Mouse (Mus musculus): Measurements from ENCODE around the gene Zfp423. TPM values are rescaled to one million over a fixed set of nuclear protein-coding genes. Genes with fewer than 3 reads are reported as not detected.

The Zfp423 gene
- 35.0 and 36.6 TPM in 2 replicates for polyA plus RNA-seq (2016; fragmentation: Nextera tagmentation; extraction: Ambion mirVana)

DNA sequence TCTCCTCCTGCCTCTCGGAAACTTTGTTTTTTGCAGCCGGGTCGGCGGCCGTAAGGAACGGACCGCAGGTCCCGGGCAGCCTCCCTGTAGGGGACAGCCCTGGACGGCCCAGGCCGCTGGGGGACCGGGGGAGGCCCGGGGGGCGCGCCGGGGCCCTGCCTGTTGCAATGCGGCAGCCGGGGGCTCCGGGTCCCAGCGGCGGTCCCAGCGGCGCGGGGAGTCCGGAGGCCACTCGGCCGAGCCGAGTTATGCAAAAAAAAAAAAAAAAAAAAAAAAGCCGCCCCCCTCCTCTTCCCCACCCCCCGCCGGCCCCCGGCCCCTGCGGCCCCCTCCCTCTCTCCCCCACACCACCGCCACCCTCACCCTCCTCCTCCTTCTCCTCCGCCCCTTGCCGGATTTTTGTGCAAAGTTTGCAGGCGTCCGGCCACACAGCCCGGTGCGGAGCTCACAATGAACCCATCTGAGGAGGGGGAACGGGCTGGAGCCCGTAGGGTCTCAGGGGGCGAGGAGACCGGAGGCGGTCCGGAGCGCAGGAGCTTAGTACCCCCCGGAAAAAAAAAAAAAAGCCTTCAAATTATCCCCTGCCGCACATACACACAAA is at the start of gene Zfp423:
Gene Zfp423 (minus strand): TSS at position 276 of the 601 bp plus-strand sequence.
- Histone ChIP-seq H3K4me1 (peaks cover 66% of the 10 kb centered on the region), H3K4me2 (peak within 1 kb of the TSS; percentile 93), H3K36me3 (replicated peaks) (no peaks in the 10 kb centered on the region), H3K4me3 (replicated peaks) (peak within 1 kb of the TSS; percentile 70), H3K9ac (peak within 1 kb of the TSS; percentile 93), H3K9me3 (no peaks in the 10 kb centered on the region), H3K27me3 (peaks cover 31% of the 10 kb centered on the region), H3K27ac (peak within 1 kb of the TSS; percentile 98)
- 0% methylated on average over 41 of the region's 48 CpGs for WGBS
- ATAC-seq (ENCODE audit: low FRiP score) = peak; percentile 21

- Histone ChIP-seq H3K27ac (no peak overlapping the region), H3K9me3 (no peaks in the 10 kb centered on the region), H3K36me3 (replicated peaks) (no peaks in the 10 kb centered on the region), H3K4me2 (no peak overlapping the region), H3K4me3 (replicated peaks) (no peak overlapping the region), H3K27me3 (no peaks in the 10 kb centered on the region), H3K9ac (no peak overlapping the region), H3K4me1 (no peaks in the 10 kb centered on the region)
- ATAC-seq (ENCODE audit: low FRiP score) = no peak
- WGBS = 84% methylated on average over 5 of the region's 5 CpGs
Measured at GRCm38 (mm10) chr8:88006811-88007210, 47.4 kb upstream of the Zfp423 start.

DNA sequence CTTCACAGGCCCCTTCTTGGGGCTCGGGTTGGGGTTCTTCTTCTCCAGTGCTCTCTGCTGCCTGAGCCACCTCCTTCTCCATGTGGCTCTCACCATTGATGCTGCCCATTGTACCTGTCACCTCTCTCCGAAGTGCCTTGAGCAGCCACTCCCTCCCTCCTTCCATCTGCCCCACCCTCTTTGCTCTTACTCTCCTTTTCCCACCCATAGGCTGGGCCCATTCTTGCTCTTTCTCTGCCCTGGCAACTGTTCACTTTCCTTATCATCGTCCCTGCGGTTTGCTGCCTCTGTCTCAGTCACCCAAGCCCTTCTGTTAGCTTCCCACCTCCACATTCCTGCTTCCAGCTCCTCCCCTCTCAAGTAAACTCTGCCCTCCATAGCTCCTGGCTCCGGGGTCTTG is 25.4 kb upstream of the Zfp423 start:
- Histone ChIP-seq H3K27ac (no peak overlapping the region), H3K4me3 (replicated peaks) (no peak overlapping the region), H3K27me3 (no peaks in the 10 kb centered on the region), H3K36me3 (replicated peaks) (no peaks in the 10 kb centered on the region), H3K9me3 (no peaks in the 10 kb centered on the region), H3K4me2 (no peak overlapping the region), H3K9ac (no peak overlapping the region), H3K4me1 (0 out of 2 replicates have a peak, but pooled peaks cover 2% of the 10 kb centered on the region)
- WGBS = 56% methylated on average over 5 of the region's 5 CpGs
- no peak for ATAC-seq (ENCODE audit: low FRiP score)

DNA sequence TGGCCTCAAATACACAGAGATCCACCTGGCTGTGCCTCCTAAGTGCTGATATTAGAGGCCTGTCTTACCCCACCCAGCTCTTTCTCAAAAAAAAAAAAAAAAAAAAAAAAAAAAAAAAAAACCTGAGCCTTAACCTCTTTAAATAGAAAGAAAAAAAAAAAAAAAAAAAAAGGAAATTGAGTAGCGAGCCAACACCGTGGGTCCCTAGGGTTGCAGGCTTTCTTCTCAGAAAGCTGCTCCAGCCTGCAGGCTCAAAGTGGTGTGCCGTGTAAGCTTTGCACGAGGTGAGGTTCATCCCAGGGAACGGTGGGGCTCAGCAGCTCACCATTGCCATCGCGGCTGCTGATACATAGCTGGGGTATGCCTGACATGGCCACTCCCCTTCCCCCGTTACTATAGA is 24.6 kb upstream of the Zfp423 start:
- WGBS = 49% methylated on average over 8 of the region's 8 CpGs
- no peaks in the 10 kb centered on the region for H3K9me3 ChIP-seq
- H3K27me3 ChIP-seq = no peaks in the 10 kb centered on the region
- no peaks in the 10 kb centered on the region for H3K36me3 ChIP-seq (replicated peaks)
- no peak overlapping the region for H3K4me2 ChIP-seq
- H3K27ac ChIP-seq = no peak overlapping the region
- H3K4me3 ChIP-seq (replicated peaks) = no peak overlapping the region
- H3K9ac ChIP-seq = no peak overlapping the region
- H3K4me1 ChIP-seq = 0 out of 2 replicates have a peak, but pooled peaks cover 2% of the 10 kb centered on the region
- ATAC-seq (ENCODE audit: low FRiP score) = no peak

- WGBS = 93% methylated on average over 4 of the region's 4 CpGs
- H3K9me3 ChIP-seq = no peaks in the 10 kb centered on the region
- no peak overlapping the region for H3K9ac ChIP-seq
- H3K27me3 ChIP-seq = no peaks in the 10 kb centered on the region
- no peak for ATAC-seq (ENCODE audit: low FRiP score)
- H3K27ac ChIP-seq = no peak overlapping the region
- no peak overlapping the region for H3K4me3 ChIP-seq (replicated peaks)
- 0 out of 2 replicates have a peak, but pooled peaks cover 2% of the 10 kb centered on the region for H3K4me1 ChIP-seq
- H3K4me2 ChIP-seq = no peak overlapping the region
- no peaks in the 10 kb centered on the region for H3K36me3 ChIP-seq (replicated peaks)
Measured at GRCm38 (mm10) chr8:87982936-87983335, 23.5 kb upstream of the Zfp423 start.

GRCm38 (mm10) chr8:87975466-87975809 is 16.0 kb upstream of the Zfp423 start:
- no peak for ATAC-seq (ENCODE audit: low FRiP score)
- Histone ChIP-seq H3K36me3 (replicated peaks) (no peaks in the 10 kb centered on the region), H3K27me3 (peaks cover 27% of the 10 kb centered on the region), H3K4me3 (replicated peaks) (no peak overlapping the region), H3K4me1 (peaks cover 20% of the 10 kb centered on the region), H3K4me2 (no peak overlapping the region), H3K9ac (no peak overlapping the region), H3K9me3 (no peaks in the 10 kb centered on the region), H3K27ac (0 out of 2 replicates have a peak overlapping the region, but pooled peaks have one; percentile 36)
- 18% methylated on average over 1 of the region's 1 CpGs for WGBS

GRCm38 (mm10) chr8:87974759-87975465 is 15.5 kb upstream of the Zfp423 start:
- peaks cover 27% of the 10 kb centered on the region for H3K27me3 ChIP-seq
- H3K27ac ChIP-seq = peak overlapping the region; percentile 36; the same call in 1 of the 2 replicates
- no peaks in the 10 kb centered on the region for H3K36me3 ChIP-seq (replicated peaks)
- peak overlapping the region; percentile 44; the same call in 1 of the 2 replicates for H3K9ac ChIP-seq
- H3K4me1 ChIP-seq = peaks cover 20% of the 10 kb centered on the region
- H3K4me2 ChIP-seq = peak overlapping the region; percentile 57
- WGBS = 3% methylated on average over 24 of the region's 24 CpGs
- H3K4me3 ChIP-seq (replicated peaks) = peak overlapping the region; percentile 26
- no peaks in the 10 kb centered on the region for H3K9me3 ChIP-seq
- ATAC-seq (ENCODE audit: low FRiP score) = no peak

GRCm38 (mm10) chr8:87974122-87974758 is 14.8 kb upstream of the Zfp423 start:
- no peaks in the 10 kb centered on the region for H3K36me3 ChIP-seq (replicated peaks)
- 8% methylated on average over 21 of the region's 21 CpGs for WGBS
- H3K4me3 ChIP-seq (replicated peaks) = peak overlapping the region; percentile 26
- H3K9me3 ChIP-seq = no peaks in the 10 kb centered on the region
- peak overlapping the region; percentile 57 for H3K4me2 ChIP-seq
- no peak for ATAC-seq (ENCODE audit: low FRiP score)
- H3K27ac ChIP-seq = no peak overlapping the region; the same call in 1 of the 2 replicates
- peak overlapping the region; percentile 44; the same call in 1 of the 2 replicates for H3K9ac ChIP-seq
- H3K4me1 ChIP-seq = peaks cover 21% of the 10 kb centered on the region
- H3K27me3 ChIP-seq = peaks cover 28% of the 10 kb centered on the region

- Histone ChIP-seq H3K9me3 (no peaks in the 10 kb centered on the region), H3K27me3 (peaks cover 16% of the 10 kb centered on the region), H3K9ac (no peak overlapping the region), H3K27ac (0 out of 2 replicates have a peak overlapping the region, but pooled peaks have one; percentile 53), H3K4me2 (no peak overlapping the region), H3K36me3 (replicated peaks) (no peaks in the 10 kb centered on the region), H3K4me3 (replicated peaks) (no peak overlapping the region), H3K4me1 (peaks cover 32% of the 10 kb centered on the region)
- WGBS = 18% methylated on average over 8 of the region's 8 CpGs
- no peak for ATAC-seq (ENCODE audit: low FRiP score)
Measured at GRCm38 (mm10) chr8:87967866-87968620, 8.6 kb upstream of the Zfp423 start.

DNA sequence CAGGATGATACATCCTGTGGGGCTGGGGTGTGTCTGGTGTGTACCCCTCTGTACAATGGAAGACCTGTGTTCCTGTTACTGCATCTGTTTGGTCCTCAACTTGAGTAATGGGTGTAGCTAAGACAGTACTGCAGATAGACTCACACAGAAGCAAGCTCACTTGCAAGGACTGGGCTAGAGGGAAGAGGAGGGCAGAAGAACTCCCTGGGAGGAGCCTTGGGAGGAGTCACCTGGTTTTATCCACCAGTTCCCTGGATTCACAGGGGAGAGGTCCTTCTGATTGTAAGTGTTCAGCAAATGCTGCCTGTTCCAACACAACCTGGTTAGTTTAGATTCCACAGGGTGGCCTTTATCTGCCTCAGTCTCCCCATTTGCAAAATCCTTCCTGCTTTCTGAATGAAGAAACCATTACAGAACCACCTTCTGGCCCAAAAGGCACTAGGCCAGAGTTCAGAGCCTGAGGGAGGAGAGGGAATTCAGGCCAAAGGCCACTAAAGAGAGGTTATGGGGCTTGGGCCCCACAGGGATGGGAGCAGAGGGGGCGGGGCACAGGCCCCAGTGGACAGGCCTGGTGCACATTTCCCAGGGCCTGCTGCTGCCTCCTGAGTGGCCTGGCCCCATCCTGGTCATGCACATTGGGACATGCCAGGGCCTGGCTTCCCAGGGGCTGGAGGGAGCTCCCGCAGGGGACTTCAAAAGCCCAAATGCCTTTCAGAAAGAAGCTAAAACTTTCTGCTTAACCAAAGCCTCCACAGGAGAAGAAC is 7.8 kb upstream of the Zfp423 start:
- Histone ChIP-seq H3K36me3 (replicated peaks) (no peaks in the 10 kb centered on the region), H3K9me3 (no peaks in the 10 kb centered on the region), H3K4me2 (no peak overlapping the region), H3K27me3 (peaks cover 24% of the 10 kb centered on the region), H3K9ac (no peak overlapping the region), H3K4me3 (replicated peaks) (no peak overlapping the region), H3K4me1 (peaks cover 40% of the 10 kb centered on the region), H3K27ac (peak overlapping the region; percentile 73)
- 3% methylated on average over 2 of the region's 2 CpGs for WGBS
- ATAC-seq (ENCODE audit: low FRiP score) = no peak

DNA sequence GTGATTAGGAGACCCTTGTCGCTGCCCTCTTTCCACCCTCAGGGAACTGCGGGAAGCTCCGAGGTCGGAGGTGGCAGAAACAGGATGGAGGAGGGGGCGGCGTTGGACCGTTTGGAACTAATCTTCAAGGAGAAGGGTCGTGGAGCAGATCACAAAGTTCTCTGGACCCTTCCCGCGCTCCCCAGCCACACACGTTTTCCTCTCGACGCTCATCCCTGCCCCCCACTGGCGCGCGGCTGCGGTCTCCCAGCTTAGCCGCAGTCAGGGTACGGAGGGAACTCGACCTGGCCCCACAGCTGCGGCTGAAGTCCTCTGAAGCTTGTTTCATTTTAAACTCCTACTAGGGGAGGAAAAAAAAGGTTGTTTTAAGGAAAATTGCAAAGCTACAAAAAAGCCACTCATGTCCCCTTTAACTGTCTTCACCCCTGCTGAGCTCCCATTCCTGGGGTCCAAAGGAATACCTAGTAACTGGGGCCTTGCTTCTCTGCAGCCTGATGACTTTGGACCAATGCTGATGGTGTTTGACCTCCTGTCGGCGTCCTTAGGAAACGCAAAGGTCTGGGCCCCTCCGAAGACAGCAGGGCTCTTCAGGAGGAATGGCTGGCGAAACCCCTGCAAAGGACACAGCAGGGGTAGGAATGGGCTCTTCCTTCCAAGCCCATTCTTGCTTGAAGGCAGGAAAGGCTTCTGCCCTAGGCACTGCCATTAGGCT is 3.3 kb upstream of the Zfp423 start:
- peak overlapping the region; percentile 93 for H3K4me2 ChIP-seq
- WGBS = 2% methylated on average over 26 of the region's 26 CpGs
- H3K4me3 ChIP-seq (replicated peaks) = peak overlapping the region; percentile 70
- H3K27ac ChIP-seq = peak overlapping the region; percentile 33; the same call in 1 of the 2 replicates
- peaks cover 47% of the 10 kb centered on the region for H3K4me1 ChIP-seq
- H3K27me3 ChIP-seq = peaks cover 36% of the 10 kb centered on the region
- peak overlapping the region; percentile 50; the same call in 1 of the 2 replicates for H3K9ac ChIP-seq
- no peak for ATAC-seq (ENCODE audit: low FRiP score)
- H3K36me3 ChIP-seq (replicated peaks) = no peaks in the 10 kb centered on the region
- H3K9me3 ChIP-seq = no peaks in the 10 kb centered on the region

Data from forebrain, embryonic 12.5 days (tissue).